Mouse (Mus musculus): Measurements from ENCODE around the gene Cnppd1. TPM values are rescaled to one million over a fixed set of nuclear protein-coding genes. Genes with fewer than 3 reads are reported as not detected.

The Cnppd1 gene
- polyA plus RNA-seq, 1 experiment: 100 TPM

- WGBS: 73% methylated on average over 4 of the region's 4 CpGs
- Histone ChIP-seq H3K4me3 (replicated peaks; ENCODE audit: control insufficient read depth, low read depth, low read length) (no peak overlapping the region), H3K4me1 (ENCODE audit: control insufficient read depth, insufficient read depth, low read length) (peaks cover 2% of the 10 kb centered on the region), H3K27ac (ENCODE audit: control insufficient read depth, insufficient read depth, low read depth, low read length, poor library complexity) (no peak overlapping the region)
- TF ChIP-seq POLR2A (IDR thresholded peaks at IDR 0.05; ENCODE audit: borderline replicate concordance, control insufficient read depth, low read depth, low read length) (no peak), CTCF (IDR thresholded peaks at IDR 0.05; ENCODE audit: control insufficient read depth, insufficient read depth, low read length) (no peak)
Observed at GRCm38 (mm10) chr1:75160256-75160617, 17.7 kb upstream of the Cnppd1 start.

- H3K27ac ChIP-seq (ENCODE audit: control insufficient read depth, insufficient read depth, low read depth, low read length, poor library complexity): peak overlapping the region; percentile 52; the same call in 1 of the 2 replicates
- peaks cover 2% of the 10 kb centered on the region for H3K4me1 ChIP-seq (ENCODE audit: control insufficient read depth, insufficient read depth, low read length)
- no peak overlapping the region for H3K4me3 ChIP-seq (replicated peaks; ENCODE audit: control insufficient read depth, low read depth, low read length)
- TF ChIP-seq CTCF (IDR thresholded peaks at IDR 0.05; ENCODE audit: control insufficient read depth, insufficient read depth, low read length) (no peak), POLR2A (IDR thresholded peaks at IDR 0.05; ENCODE audit: borderline replicate concordance, control insufficient read depth, low read depth, low read length) (no peak)
- WGBS: 64% methylated on average over 5 of the region's 5 CpGs
Observed at GRCm38 (mm10) chr1:75159540-75160255, 17.2 kb upstream of the Cnppd1 start.

DNA sequence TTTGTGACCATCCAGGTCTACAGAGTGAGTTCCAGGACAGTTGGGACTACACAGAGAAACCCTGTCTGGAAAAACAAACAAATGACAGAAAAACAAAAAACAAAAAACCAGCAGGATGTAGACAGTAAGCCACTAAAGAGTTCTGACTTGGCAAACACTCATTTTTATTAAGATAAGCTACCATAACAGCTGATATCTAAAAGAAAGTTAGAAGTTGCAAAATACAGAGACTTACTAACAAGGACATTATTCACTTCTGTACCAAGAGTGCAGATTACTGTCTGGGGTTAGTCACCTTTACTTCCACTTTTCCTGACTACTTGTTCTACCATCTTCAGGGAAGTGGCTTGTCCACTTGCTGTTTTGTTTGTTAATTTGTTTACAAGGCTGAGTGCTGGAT is 16.5 kb upstream of the Cnppd1 start:
- no peak for TF ChIP-seq CTCF (IDR thresholded peaks at IDR 0.05; ENCODE audit: control insufficient read depth, insufficient read depth, low read length)
- no peak for TF ChIP-seq POLR2A (IDR thresholded peaks at IDR 0.05; ENCODE audit: borderline replicate concordance, control insufficient read depth, low read depth, low read length)
- Histone ChIP-seq H3K4me1 (ENCODE audit: control insufficient read depth, insufficient read depth, low read length) (peaks cover 2% of the 10 kb centered on the region), H3K4me3 (replicated peaks; ENCODE audit: control insufficient read depth, low read depth, low read length) (no peak overlapping the region), H3K27ac (ENCODE audit: control insufficient read depth, insufficient read depth, low read depth, low read length, poor library complexity) (no peak overlapping the region)

DNA sequence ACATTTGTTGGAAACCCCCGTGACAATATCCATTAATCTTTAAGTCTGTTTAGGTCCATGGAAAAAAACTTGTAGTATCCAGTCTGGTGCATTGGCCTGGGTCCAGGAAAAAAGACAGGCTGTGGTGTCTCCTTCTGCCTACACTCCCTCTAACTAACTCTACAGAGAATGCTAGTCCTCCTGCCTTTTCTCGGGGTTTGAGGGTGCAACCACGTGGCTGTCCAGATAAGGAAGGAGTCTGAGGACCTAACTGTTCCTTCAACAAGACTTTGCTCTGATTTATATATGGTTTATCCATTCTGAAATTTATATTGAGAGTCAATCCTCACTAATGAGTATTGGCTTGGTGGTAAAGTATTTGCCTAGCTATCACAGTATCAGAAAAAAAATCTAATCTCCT is 13.3 kb upstream of the Cnppd1 start:
- Histone ChIP-seq H3K4me3 (replicated peaks; ENCODE audit: control insufficient read depth, low read depth, low read length) (no peak overlapping the region), H3K4me1 (ENCODE audit: control insufficient read depth, insufficient read depth, low read length) (peaks cover 2% of the 10 kb centered on the region), H3K27ac (ENCODE audit: control insufficient read depth, insufficient read depth, low read depth, low read length, poor library complexity) (no peak overlapping the region)
- WGBS: 51% methylated on average over 3 of the region's 3 CpGs
- no peak for TF ChIP-seq CTCF (IDR thresholded peaks at IDR 0.05; ENCODE audit: control insufficient read depth, insufficient read depth, low read length)
- no peak for TF ChIP-seq POLR2A (IDR thresholded peaks at IDR 0.05; ENCODE audit: borderline replicate concordance, control insufficient read depth, low read depth, low read length)

GRCm38 (mm10) chr1:75148727-75149126 is 6.2 kb upstream of the Cnppd1 start:
- WGBS: 88% methylated on average over 4 of the region's 4 CpGs
- H3K4me3 ChIP-seq (replicated peaks; ENCODE audit: control insufficient read depth, low read depth, low read length): no peak overlapping the region
- H3K27ac ChIP-seq (ENCODE audit: control insufficient read depth, insufficient read depth, low read depth, low read length, poor library complexity): no peak overlapping the region
- peaks cover 1% of the 10 kb centered on the region; the same call in 1 of the 2 replicates for H3K4me1 ChIP-seq (ENCODE audit: control insufficient read depth, insufficient read depth, low read length)
- TF ChIP-seq POLR2A (IDR thresholded peaks at IDR 0.05; ENCODE audit: borderline replicate concordance, control insufficient read depth, low read depth, low read length): no peak
- TF ChIP-seq CTCF (IDR thresholded peaks at IDR 0.05; ENCODE audit: control insufficient read depth, insufficient read depth, low read length): no peak

DNA sequence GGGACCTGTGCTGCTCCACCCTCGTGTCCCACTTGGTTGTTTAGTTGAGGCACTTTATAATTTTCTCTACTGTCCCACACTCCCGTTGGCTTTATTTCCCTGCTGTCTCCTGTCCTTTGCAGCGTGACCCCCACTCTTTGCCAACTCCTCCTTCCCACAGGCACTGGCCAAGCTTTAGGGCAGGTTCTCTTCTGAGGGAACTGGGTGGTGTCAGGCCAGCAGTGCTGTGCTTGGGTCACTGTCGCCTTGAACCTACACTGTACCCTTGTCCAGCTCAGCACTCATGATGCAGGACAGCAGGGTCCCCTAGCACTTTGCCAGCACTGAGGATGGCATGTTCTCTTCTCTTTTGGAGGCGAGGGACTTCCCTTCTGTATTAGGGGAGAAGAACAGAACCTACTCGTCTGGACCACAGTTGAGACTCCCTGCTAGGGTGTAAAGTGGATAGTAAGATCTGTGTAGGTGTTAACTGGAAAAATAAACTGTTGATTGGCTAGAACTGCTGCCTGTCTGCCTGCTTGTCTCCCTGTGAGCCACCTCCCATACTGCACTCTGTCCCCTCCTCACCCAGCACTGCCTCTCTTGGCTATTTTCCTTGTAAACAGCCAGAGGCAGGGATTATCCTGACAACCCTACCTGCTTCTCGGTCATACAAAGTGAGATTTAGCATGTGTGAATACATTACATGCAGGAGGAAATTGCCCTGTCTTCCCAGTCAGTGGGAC is 5.1 kb upstream of the Cnppd1 start:
- 87% methylated on average over 7 of the region's 7 CpGs for WGBS
- H3K4me1 ChIP-seq (ENCODE audit: control insufficient read depth, insufficient read depth, low read length): peaks cover 2% of the 10 kb centered on the region; the same call in 1 of the 2 replicates
- H3K4me3 ChIP-seq (replicated peaks; ENCODE audit: control insufficient read depth, low read depth, low read length): no peak overlapping the region
- H3K27ac ChIP-seq (ENCODE audit: control insufficient read depth, insufficient read depth, low read depth, low read length, poor library complexity): no peak overlapping the region
- TF ChIP-seq POLR2A (IDR thresholded peaks at IDR 0.05; ENCODE audit: borderline replicate concordance, control insufficient read depth, low read depth, low read length) (no peak), CTCF (IDR thresholded peaks at IDR 0.05; ENCODE audit: control insufficient read depth, insufficient read depth, low read length) (no peak)

DNA sequence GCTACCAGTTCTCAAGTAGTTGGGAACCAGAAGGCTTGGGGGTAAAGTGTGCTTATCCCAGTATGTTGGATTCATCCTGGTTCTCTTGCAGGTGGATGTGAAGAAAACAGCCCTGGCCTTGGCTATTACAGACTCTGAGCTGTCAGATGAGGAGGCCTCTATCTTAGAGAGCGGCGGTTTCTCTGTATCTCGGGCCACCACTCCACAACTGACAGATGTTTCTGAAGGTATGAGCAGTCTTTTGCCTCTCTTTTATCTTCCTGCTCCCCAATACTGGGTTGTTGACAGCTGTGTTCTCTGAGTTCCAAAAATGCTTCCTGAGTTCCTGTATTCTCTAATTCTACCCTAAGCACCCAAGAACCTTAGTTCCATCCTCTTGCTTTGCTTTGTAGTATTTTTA is 3.1 kb upstream of the Cnppd1 start:
- TF ChIP-seq POLR2A (IDR thresholded peaks at IDR 0.05; ENCODE audit: borderline replicate concordance, control insufficient read depth, low read depth, low read length) (no peak), CTCF (IDR thresholded peaks at IDR 0.05; ENCODE audit: control insufficient read depth, insufficient read depth, low read length) (no peak)

DNA sequence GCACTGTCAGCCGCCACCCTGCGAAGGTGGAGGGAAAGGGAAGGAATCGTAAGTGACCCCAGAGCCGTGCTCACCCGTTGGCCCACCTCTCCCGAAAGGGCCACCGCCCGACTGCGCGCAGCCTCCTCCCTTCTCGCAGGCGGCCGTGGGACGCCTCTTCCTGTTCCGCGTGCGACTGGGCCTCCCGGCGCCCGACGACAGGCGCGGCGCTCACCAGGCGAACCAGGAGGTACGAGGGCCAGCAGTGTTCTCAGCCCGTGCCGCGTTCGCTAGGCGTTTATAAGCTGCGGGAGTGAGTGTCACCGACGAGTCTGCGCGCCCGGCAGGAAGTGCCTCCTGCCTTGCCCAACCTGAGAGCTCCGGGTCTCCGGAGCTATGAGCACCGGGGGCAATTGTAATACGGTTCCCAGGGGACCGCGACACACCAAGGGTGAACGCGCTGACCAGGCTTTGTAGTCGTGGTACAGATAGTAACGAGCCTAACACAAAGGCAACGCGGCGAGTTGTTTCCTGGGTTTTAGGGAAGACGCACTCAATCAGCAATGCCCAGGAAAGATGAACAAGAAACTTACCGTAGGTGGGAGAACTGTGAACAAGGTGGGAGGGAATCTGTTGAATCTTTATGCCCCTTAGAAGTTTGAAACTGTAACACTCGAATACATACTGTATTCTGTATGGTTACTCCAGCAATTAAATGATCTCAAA is 873 bp downstream of the Cnppd1 start:
- Histone ChIP-seq H3K27ac (ENCODE audit: control insufficient read depth, insufficient read depth, low read depth, low read length, poor library complexity) (peak overlapping the region; percentile 92), H3K4me1 (ENCODE audit: control insufficient read depth, insufficient read depth, low read length) (peaks cover 2% of the 10 kb centered on the region; the same call in 1 of the 2 replicates), H3K4me3 (replicated peaks; ENCODE audit: control insufficient read depth, low read depth, low read length) (peak overlapping the region; percentile 78)
- TF ChIP-seq POLR2A (IDR thresholded peaks at IDR 0.05; ENCODE audit: borderline replicate concordance, control insufficient read depth, low read depth, low read length): peak; percentile 98
- no peak for TF ChIP-seq CTCF (IDR thresholded peaks at IDR 0.05; ENCODE audit: control insufficient read depth, insufficient read depth, low read length)
- WGBS: under 1% methylated on average over 53 of the region's 53 CpGs

More for the DNA sequence above, 3.1 kb upstream of the Cnppd1 start:
- 72% methylated on average over 3 of the region's 3 CpGs for WGBS
- Histone ChIP-seq H3K4me3 (replicated peaks; ENCODE audit: control insufficient read depth, low read depth, low read length) (no peak overlapping the region), H3K27ac (ENCODE audit: control insufficient read depth, insufficient read depth, low read depth, low read length, poor library complexity) (no peak overlapping the region), H3K4me1 (ENCODE audit: control insufficient read depth, insufficient read depth, low read length) (peaks cover 2% of the 10 kb centered on the region; the same call in 1 of the 2 replicates)
